Mouse (Mus musculus) MEL (cell line): Measurements from ENCODE around the gene 4930404N11Rik.

Experiments used
- BHLHE40 ChIP-seq: IDR thresholded peaks from 2 replicates; pipeline ENCODE4 v1.6.1; 2012; ENCODE audit warnings: low read depth, mild to moderate bottlenecking, inconsistent platforms, low read length, improper control_type of control experiment, borderline replicate concordance
- CTCF ChIP-seq, 3 experiments: IDR thresholded peaks in 2 of 3; conservative IDR thresholded peaks in 1 of 3; 2 replicates each; pipeline ENCODE4 v1.5.1; 2011 to 2012; ENCODE audit warnings: low read length in 3 of 3, low read depth in 2 of 3, mild to moderate bottlenecking in 2 of 3, improper control_type of control experiment in 1 of 3, inconsistent platforms in 1 of 3, mixed read lengths in 1 of 3, moderate library complexity in 1 of 3; ENCODE audit not compliant: control insufficient read depth in 1 of 3, insufficient read depth in 1 of 3, poor library complexity in 1 of 3, severe bottlenecking in 1 of 3
- E2F4 ChIP-seq: IDR thresholded peaks from 2 replicates; pipeline ENCODE4 v1.6.1; 2011; ENCODE audit warnings: low read depth, low read length, improper control_type of control experiment, borderline replicate concordance
- EP300 ChIP-seq, 2 experiments: IDR thresholded peaks; 2 replicates each; pipeline ENCODE4 v1.6.1; 2011; ENCODE audit warnings: improper control_type of control experiment in 2 of 2, low read length in 2 of 2, low read depth in 1 of 2, mild to moderate bottlenecking in 1 of 2
- MEF2A ChIP-seq: IDR thresholded peaks from 2 replicates; pipeline ENCODE4 v1.6.1; 2014; ENCODE audit warnings: low read depth, mild to moderate bottlenecking, inconsistent platforms, low read length, improper control_type of control experiment; ENCODE audit not compliant: poor library complexity, insufficient replicate concordance, severe bottlenecking; ENCODE audit errors: extremely low read depth
- MXI1 ChIP-seq: IDR thresholded peaks from 2 replicates; pipeline ENCODE4 v1.6.1; 2011; ENCODE audit warnings: mild to moderate bottlenecking, low read depth, low read length, improper control_type of control experiment
- POLR2A ChIP-seq, 2 experiments: IDR thresholded peaks; 2 replicates each; pipeline ENCODE4 v1.6.1; 2011 to 2012; ENCODE audit warnings: low read length in 2 of 2, mild to moderate bottlenecking in 2 of 2, control low read depth in 1 of 2, improper control_type of control experiment in 1 of 2, low read depth in 1 of 2, moderate library complexity in 1 of 2; ENCODE audit not compliant: control insufficient read depth in 1 of 2, insufficient read depth in 1 of 2, poor library complexity in 1 of 2
- POLR2AphosphoS5 ChIP-seq: IDR thresholded peaks from 2 replicates; pipeline ENCODE4 v1.6.1; 2012; ENCODE audit warnings: low read depth, borderline replicate concordance, mild to moderate bottlenecking, inconsistent platforms, low read length, moderate library complexity, mixed read lengths
- RCOR1 ChIP-seq: IDR thresholded peaks from 2 replicates; pipeline ENCODE4 v1.6.1; 2012; ENCODE audit warnings: low read depth, mild to moderate bottlenecking, inconsistent platforms, low read length, improper control_type of control experiment
- SIN3A ChIP-seq: IDR thresholded peaks from 2 replicates; pipeline ENCODE4 v1.6.1; 2012; ENCODE audit warnings: low read length, improper control_type of control experiment, inconsistent platforms
- TAL1 ChIP-seq: IDR thresholded peaks from 2 replicates; pipeline ENCODE4 v1.6.1; 2012; ENCODE audit warnings: mild to moderate bottlenecking, inconsistent platforms, low read length, moderate library complexity, mixed read lengths
- TBP ChIP-seq: IDR thresholded peaks from 2 replicates; pipeline ENCODE4 v1.8.0; 2011; ENCODE audit warnings: low read depth, low read length, improper control_type of control experiment
- ZNF384 ChIP-seq: IDR thresholded peaks from 2 replicates; pipeline ENCODE4 v1.6.1; 2012; ENCODE audit warnings: low read depth, mild to moderate bottlenecking, inconsistent platforms, low read length, improper control_type of control experiment

- TF ChIP-seq MXI1 (no peak), TBP (no peak), MEF2A (no peak), ZNF384 (no peak), POLR2A (IDR thresholded peaks at IDR 0.05; ENCODE audit: control insufficient read depth in 1 of 2, insufficient read depth in 1 of 2, low read depth in 1 of 2, low read length in 2 of 2, poor library complexity in 1 of 2) (no peak), TAL1 (no peak), POLR2AphosphoS5 (no peak), EP300 (IDR thresholded peaks at IDR 0.05; ENCODE audit: low read depth in 1 of 2, low read length in 2 of 2) (no peak), BHLHE40 (no peak), RCOR1 (no peak), SIN3A (no peak), CTCF (IDR thresholded peaks at IDR 0.05 in 2 of 3, conservative IDR thresholded peaks at IDR 0.05 in 1 of 3; ENCODE audit: control insufficient read depth in 1 of 3, insufficient read depth in 1 of 3, low read depth in 2 of 3, low read length in 3 of 3, poor library complexity in 1 of 3, severe bottlenecking in 1 of 3) (no peak), E2F4 (no peak)
These were observed 19.1 kb downstream of the 4930404N11Rik start for GRCm38 (mm10) chr10:81346453-81347067.
